Mouse (Mus musculus) liver, postnatal 0 days (tissue): Measurements from ENCODE around the gene Cebpe. TPM values are rescaled to one million over a fixed set of nuclear protein-coding genes. Genes with fewer than 3 reads are reported as not detected.

Experiments used
- ATAC-seq: fragments of 200-750 bp; cut with Nextera tagmentation; 2 replicates; pipeline ENCODE4 v1.8.0; 2017; ENCODE audit warnings: mild to moderate bottlenecking, moderate library complexity
- DNase-seq: peaks from one replicate; pipeline ENCODE4 v3.0.0-alpha.2; 2016
- H3K27ac ChIP-seq: fragments of 300-500 bp; sonication (generic); 2 replicates; pipeline ENCODE4 v1.5.1; 2014; ENCODE audit warnings: antibody characterized with exemption, moderate library complexity, mild to moderate bottlenecking, low read depth
- H3K27me3 ChIP-seq: fragments of 300-500 bp; sonication (generic); 2 replicates; pipeline ENCODE4 v1.6.1; 2014; ENCODE audit warnings: low read length, control low read depth, mixed read lengths; ENCODE audit not compliant: insufficient read depth
- H3K36me3 ChIP-seq: fragments of 300-500 bp; sonication (generic); replicated peaks from 2 replicates; pipeline ENCODE4 v1.6.1; 2014; ENCODE audit warnings: mild to moderate bottlenecking, control low read depth, low read length, moderate library complexity, mixed read lengths; ENCODE audit not compliant: insufficient read depth
- H3K4me1 ChIP-seq: fragments of 300-500 bp; sonication (generic); 2 replicates; pipeline ENCODE4 v1.6.1; 2014; ENCODE audit warnings: antibody characterized with exemption, mild to moderate bottlenecking, control low read depth; ENCODE audit not compliant: insufficient read depth
- H3K4me2 ChIP-seq: fragments of 300-500 bp; sonication (generic); 2 replicates; pipeline ENCODE4 v1.6.1; 2014; ENCODE audit warnings: low read depth, mild to moderate bottlenecking, low read length, moderate library complexity, mixed read lengths
- H3K4me3 ChIP-seq: fragments of 300-500 bp; sonication (generic); 2 replicates; pipeline ENCODE4 v1.5.1; 2014; ENCODE audit warnings: low read depth, low read length
- H3K9ac ChIP-seq: fragments of 300-500 bp; sonication (generic); replicated peaks from 2 replicates; pipeline ENCODE4 v1.6.1; 2014; ENCODE audit warnings: mild to moderate bottlenecking, moderate library complexity
- H3K9me3 ChIP-seq: fragments of 300-500 bp; sonication (generic); 2 replicates; pipeline ENCODE4 v1.6.1; 2016; ENCODE audit warnings: mild to moderate bottlenecking, control low read depth, low read length, mixed read lengths
- CTCF ChIP-seq: sonication (generic); IDR thresholded peaks from 2 replicates; pipeline ENCODE4 v1.5.1; 2016; ENCODE audit warnings: antibody characterized with exemption, low read depth
- EP300 ChIP-seq: IDR thresholded peaks from 2 replicates; pipeline ENCODE4 v1.6.1; 2016; ENCODE audit warnings: antibody characterized with exemption, low read depth, mild to moderate bottlenecking
- WGBS: fragments of 180-500 bp; shearing (Covaris S2); extraction: QIAGEN DNeasy Blood & Tissue Kit; methylation state at CpG from one replicate; pipeline ENCODE4 v1.1.7; 2014; ENCODE audit not compliant: insufficient replicate concordance; 5-methylcytosine and 5-hydroxymethylcytosine counted together
- polyA plus RNA-seq: library from polyadenylated mRNA; unstranded; fragments of >200 nt; fragmentation: Nextera tagmentation; extraction: Ambion mirVana; gene quantifications from 2 replicates; pipeline ENCODE4 v1.2.1, GENCODE M21; 2015

Cebpe gene
- polyA plus RNA-seq, 1 experiment from 2014 or later, result 13.7 TPM

DNA sequence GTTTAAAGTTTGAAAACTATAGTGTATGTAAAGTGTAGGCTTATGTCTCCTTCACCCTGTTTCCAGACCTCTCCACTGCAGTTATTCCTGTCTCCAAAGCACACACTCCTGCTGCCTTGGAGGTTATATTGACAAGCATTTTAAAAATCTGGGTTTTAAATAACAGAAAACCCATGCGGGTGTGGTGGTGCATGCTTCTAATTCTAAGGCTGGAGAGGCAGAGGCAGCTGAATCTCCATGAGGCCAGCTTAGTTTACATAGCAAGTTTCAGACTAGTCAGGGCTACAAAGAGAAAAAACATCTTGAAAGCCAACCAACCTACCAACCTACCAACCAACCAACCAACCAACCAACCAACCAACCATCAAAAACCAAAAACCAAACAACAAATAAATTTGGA, 3.4 kb upstream of the Cebpe start:
- Histone ChIP-seq H3K36me3 (no peaks in the 10 kb centered on the region), H3K9ac (no peak overlapping the region), H3K9me3 (no peaks in the 10 kb centered on the region), H3K4me1 (peaks cover 8% of the 10 kb centered on the region), H3K4me2 (no peak overlapping the region), H3K27ac (no peak overlapping the region), H3K4me3 (no peak overlapping the region), H3K27me3 (no peaks in the 10 kb centered on the region)
- WGBS, result 83% methylated on average over 1 of the region's 1 CpGs
- ATAC-seq, result no peak
- TF ChIP-seq EP300 (no peak), CTCF (no peak)
- no peak for DNase-seq

DNA sequence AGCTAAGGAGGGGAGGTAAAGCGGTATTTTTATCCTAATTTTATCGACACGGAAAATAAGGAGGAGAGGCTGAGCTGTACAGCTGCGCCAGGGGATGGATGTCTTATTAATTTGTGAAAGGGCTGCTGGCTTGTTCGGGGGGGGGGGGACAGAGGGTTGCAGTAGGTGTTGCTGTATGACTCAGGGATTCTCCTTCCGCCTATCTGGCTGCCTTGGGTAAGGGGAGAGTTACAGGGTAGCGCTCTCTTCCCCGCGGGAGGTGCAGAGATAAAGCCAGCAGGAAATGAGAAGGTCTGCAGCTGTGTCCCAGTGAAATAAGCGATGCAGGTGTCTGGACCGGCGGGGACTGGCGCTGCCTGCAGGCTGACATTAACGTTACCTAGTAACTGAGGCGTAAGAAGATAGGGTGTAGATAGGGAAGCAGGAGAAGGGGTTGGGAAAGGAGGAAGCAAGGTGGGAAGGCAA, 2.7 kb upstream of the Cebpe start:
- H3K27me3 ChIP-seq, result no peaks in the 10 kb centered on the region
- H3K27ac ChIP-seq, result no peak overlapping the region
- no peaks in the 10 kb centered on the region for H3K9me3 ChIP-seq
- H3K4me2 ChIP-seq, result peak overlapping the region; percentile 74
- H3K9ac ChIP-seq, result no peak overlapping the region
- TF ChIP-seq EP300, result no peak
- TF ChIP-seq CTCF, result 0 out of 2 replicates have a peak, but pooled peaks have one; percentile 5
- H3K4me3 ChIP-seq, result peak overlapping the region; percentile 37
- ATAC-seq (peak; percentile 34; the same call in 1 of the 2 replicates), DNase-seq (no peak)
- H3K4me1 ChIP-seq, result peaks cover 8% of the 10 kb centered on the region
- 2% methylated on average over 15 of the region's 15 CpGs for WGBS
- no peaks in the 10 kb centered on the region for H3K36me3 ChIP-seq

DNA sequence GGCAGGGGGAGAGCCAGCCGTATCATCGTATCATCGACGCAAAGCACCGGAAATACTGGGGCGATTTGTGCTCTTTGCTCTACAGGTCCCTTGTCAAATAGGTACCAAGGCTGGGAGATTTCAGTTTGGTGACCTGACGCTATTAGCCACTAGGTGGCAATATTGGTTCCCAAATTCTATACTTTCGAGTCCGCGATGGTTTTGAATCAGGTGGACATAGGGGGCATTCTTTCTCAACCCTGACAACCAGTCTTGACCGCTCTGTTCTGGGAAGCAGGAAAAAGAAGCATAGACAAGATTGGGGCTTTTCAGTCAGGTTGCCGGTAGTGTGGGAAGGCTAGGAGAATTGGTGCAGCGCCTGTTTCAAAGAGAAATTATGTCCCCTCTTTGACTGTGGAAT, 2.1 kb upstream of the Cebpe start:
- peak; percentile 27; the same call in 1 of the 2 replicates for ATAC-seq
- TF ChIP-seq CTCF (peak; percentile 90), EP300 (no peak)

DNA sequence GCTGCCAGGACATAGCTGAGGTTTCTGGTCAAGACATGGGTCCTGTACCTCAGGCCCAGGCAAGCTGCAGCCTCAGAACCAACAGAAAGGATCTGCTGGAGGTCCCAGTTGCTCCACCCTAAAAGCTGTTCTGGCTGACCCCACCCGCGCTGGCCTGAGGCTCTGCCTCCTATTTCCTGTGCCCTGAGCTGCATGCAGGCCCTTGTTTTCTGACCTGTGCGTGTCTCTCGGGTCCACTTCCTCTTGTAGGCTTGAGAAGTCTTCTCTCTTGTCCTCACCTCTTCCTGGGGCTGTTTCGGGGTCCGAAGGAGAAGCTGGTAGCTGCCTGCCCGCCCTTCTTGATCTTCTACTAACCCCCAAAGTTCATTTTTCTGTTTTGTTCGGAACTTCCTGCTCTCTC, 887 bp upstream of the Cebpe start:
- Histone ChIP-seq H3K9me3 (no peaks in the 10 kb centered on the region), H3K27ac (peak overlapping the region; percentile 76)
- 34% methylated on average over 8 of the region's 8 CpGs for WGBS

More for the DNA sequence above, 2.1 kb upstream of the Cebpe start:
- DNase-seq, result peak; percentile 69
- H3K27me3 ChIP-seq, result no peaks in the 10 kb centered on the region
- peaks cover 8% of the 10 kb centered on the region for H3K4me1 ChIP-seq
- H3K36me3 ChIP-seq, result no peaks in the 10 kb centered on the region
- no peak overlapping the region for H3K9ac ChIP-seq
- H3K4me3 ChIP-seq, result peak overlapping the region; percentile 37
- under 1% methylated on average over 13 of the region's 13 CpGs for WGBS
- no peaks in the 10 kb centered on the region for H3K9me3 ChIP-seq
- peak overlapping the region; percentile 74 for H3K4me2 ChIP-seq
- H3K27ac ChIP-seq, result 0 out of 2 replicates have a peak overlapping the region, but pooled peaks have one; percentile 76

DNA sequence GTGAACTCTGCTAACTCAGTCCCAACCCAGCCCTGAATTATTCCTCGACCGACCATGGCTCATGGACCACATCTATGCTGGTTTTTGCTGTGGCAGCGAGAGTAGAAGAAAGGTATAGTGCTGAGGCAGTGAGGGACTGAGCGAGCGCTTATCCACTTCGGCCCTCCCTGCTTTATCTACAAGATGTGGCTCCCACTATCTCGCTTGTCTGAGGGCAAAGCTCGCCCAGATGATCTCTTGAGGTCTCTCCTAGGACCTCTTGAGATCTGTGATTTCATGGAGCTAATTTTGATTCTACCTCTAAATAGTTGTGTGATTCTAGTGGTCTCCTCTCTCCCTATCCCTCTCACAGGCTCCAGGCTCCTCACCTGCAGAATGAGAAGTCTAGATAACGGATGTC, 2.9 kb downstream of the Cebpe start:
- 57% methylated on average over 9 of the region's 9 CpGs for WGBS
- peaks cover 23% of the 10 kb centered on the region for H3K4me1 ChIP-seq
- no peaks in the 10 kb centered on the region for H3K36me3 ChIP-seq
- H3K4me3 ChIP-seq, result no peak overlapping the region
- H3K27ac ChIP-seq, result no peak overlapping the region
- no peak overlapping the region for H3K9ac ChIP-seq
- no peaks in the 10 kb centered on the region for H3K9me3 ChIP-seq
- TF ChIP-seq CTCF (no peak), EP300 (no peak)
- H3K27me3 ChIP-seq, result no peaks in the 10 kb centered on the region; the same call in 1 of the 2 replicates
- peak overlapping the region; percentile 47 for H3K4me2 ChIP-seq
- ATAC-seq, result no peak
- no peak for DNase-seq

More for the DNA sequence above, 887 bp upstream of the Cebpe start:
- Histone ChIP-seq H3K4me3 (no peak overlapping the region; the same call in 1 of the 2 replicates), H3K36me3 (no peaks in the 10 kb centered on the region), H3K9ac (no peak overlapping the region), H3K4me1 (peaks cover 8% of the 10 kb centered on the region), H3K27me3 (no peaks in the 10 kb centered on the region), H3K4me2 (peak overlapping the region; percentile 32; the same call in 1 of the 2 replicates)
- TF ChIP-seq CTCF (no peak), EP300 (no peak)
- DNase-seq (peak; percentile 57), ATAC-seq (peak; percentile 24; the same call in 1 of the 2 replicates)

DNA sequence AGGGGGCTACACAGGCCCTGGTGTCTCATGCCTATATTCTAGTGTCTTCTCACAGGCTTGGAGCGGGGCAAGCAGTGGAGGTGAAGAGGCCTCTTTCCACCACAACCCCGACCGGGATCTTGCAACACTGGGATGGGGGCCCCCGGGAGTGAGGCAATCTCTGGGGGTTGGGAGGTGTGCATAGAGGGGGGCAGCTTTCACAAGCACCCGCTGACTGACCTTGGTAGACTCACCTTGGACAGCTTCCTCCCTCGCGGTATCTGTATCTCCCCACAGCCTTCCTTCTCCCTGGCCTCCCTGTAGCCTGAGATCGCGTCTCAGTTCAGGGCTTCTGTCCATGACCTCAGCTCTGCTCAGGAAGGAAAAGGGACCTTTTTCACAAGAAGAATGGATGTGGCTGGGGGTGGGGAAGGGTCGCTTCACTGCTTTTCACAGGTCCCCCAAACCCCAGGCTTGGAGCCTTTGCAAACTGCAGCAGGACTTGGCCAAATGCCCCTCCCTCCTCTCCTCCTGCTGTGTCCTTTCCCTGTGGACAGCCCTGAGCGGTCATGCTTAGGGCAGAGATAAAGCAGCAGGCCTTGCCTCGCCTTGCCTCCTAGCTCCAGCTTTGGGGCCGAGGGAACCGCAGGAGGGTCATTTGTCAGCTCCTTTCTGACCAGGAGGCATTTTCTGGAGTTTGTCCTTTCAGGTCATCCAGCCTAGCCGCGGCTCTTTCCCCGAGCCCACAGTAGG, 5.2 kb downstream of the Cebpe start:
- Histone ChIP-seq H3K27ac (peak overlapping the region; percentile 66), H3K9ac (peak overlapping the region; percentile 26; the same call in 1 of the 2 replicates), H3K27me3 (peaks cover 4% of the 10 kb centered on the region), H3K4me1 (peaks cover 23% of the 10 kb centered on the region), H3K4me3 (0 out of 2 replicates have a peak overlapping the region, but pooled peaks have one; percentile 0), H3K4me2 (peak overlapping the region; percentile 47), H3K9me3 (no peaks in the 10 kb centered on the region), H3K36me3 (no peaks in the 10 kb centered on the region)
- 23% methylated on average over 16 of the region's 17 CpGs for WGBS
- TF ChIP-seq EP300, result no peak
- no peak for TF ChIP-seq CTCF
- ATAC-seq (peak; percentile 9; the same call in 1 of the 2 replicates), DNase-seq (peak; percentile 70)
